Mouse (Mus musculus): ENCODE data around the gene Ccs. TPM values are rescaled to one million over a fixed set of nuclear protein-coding genes. Genes with fewer than 3 reads are reported as not detected.

Ccs gene
- total RNA-seq, 2 experiments from 2014 or later = 28.4 to 30.3 TPM

GRCm38 (mm10) chr19:4793831-4794422, 45.2 kb downstream of the Ccs start, which contains the start of gene Rbm4:
Rbm4 (minus strand) TSS chr19:4793901.
- peak; percentile 94 to 96 for DNase-seq
- intact Hi-C loops (cut with DNase I) = loop anchor here (5.0 kb wide), 1 partner anchor 37 kb away; the partner anchor contains the start of gene Rbm4b

DNA sequence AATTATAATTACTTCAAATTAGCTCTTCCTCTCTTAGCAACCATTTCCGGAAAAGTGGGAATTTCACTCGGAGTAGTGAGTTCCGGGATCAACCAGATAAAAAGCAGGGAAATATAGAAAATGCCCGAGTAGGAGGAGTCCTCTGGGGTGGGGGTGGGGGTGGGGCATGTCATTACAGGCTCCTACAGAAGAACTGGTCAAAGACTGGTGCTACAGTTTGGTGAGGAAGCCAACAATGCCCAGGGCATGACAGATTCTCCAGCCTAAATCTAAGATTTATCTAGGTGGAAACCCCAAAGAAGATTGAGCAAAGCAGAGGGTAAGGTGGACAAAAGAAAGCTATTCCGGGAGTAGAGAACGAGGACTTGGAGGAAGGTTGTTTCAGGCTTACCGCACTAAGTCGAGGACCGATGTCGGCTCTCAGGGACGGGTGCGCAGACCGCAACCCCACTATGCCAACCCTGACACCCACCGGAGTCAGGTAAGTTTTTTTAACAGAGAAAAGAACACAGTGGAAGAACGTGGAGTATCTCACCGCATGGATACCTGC, 45.8 kb downstream of the Ccs start:
- DNase-seq = no peak
- intact Hi-C loops (cut with DNase I) = loop anchor here (5.0 kb wide), 1 partner anchor 36 kb away; the partner anchor contains the start of gene Rbm4b

DNA sequence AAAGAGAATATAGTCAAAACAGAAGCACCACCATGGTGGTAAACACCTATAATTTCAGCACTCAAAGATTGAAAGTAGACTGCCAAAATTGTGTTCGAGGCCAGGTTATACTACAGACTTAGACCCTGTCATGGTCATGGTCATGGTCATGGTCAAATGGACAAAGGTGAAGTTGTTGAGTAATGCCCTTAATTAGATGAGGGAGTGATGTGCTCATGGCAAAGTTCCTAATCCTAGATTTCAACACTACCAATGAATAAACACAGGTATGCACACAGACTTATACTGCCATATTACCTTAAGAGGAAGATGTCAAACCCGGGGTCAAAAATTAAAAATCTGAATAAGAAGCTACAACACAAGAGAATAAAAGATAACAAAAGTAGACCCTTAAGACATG, 52.8 kb downstream of the Ccs start:
- intact Hi-C loops (cut with DNase I) = no loop called here
- DNase-seq = no peak

GRCm38 (mm10) chr19:4785206-4785605, 53.9 kb downstream of the Ccs start:
- intact Hi-C loops (cut with DNase I) = no loop called here

GRCm38 (mm10) chr19:4782891-4783290, 56.2 kb downstream of the Ccs start:
- intact Hi-C loops (cut with DNase I) = no loop called here
- no peak for DNase-seq

More at GRCm38 (mm10) chr19:4785206-4785605, 53.9 kb downstream of the Ccs start:
- no peak for DNase-seq

Other genes with a start within 250 kb of the Ccs start
- 1 to 10 TPM; 7.7 to 9.2 TPM for gene Lrfn4, start 223.7 kb downstream of the Ccs start, total RNA-seq (2021)
- 10 to 100 TPM in 1 of 2 experiments, 1 to 10 TPM in 1; 9.4 to 10.1 TPM for gene Rce1, start 213.7 kb downstream of the Ccs start, total RNA-seq (2021)
- not detected for gene Gm960, start 140.7 kb downstream of the Ccs start, total RNA-seq (2021)
- under 1 TPM; 0.19 to 0.22 TPM for gene Sptbn2, start 128.2 kb downstream of the Ccs start, total RNA-seq (2021)
- 1 to 10 TPM; 5.9 to 7.0 TPM for gene Rbm4b, start 82.8 kb downstream of the Ccs start, total RNA-seq (2021)
- 10 to 100 TPM; 42.5 to 43.7 TPM for gene Rbm4, start 45.4 kb downstream of the Ccs start, total RNA-seq (2021)
- gene Gm21992, start 27.7 kb downstream of the Ccs start, total RNA-seq (2021) = 10 to 100 TPM; 18.3 to 19.8 TPM
- 10 to 100 TPM; 23.0 to 24.5 TPM for gene Rbm14, start 27.7 kb downstream of the Ccs start, total RNA-seq (2021)
- gene Ccdc87, start within 50 bp of the Ccs start, total RNA-seq (2021) = not detected
- 10 to 100 TPM; 84.5 to 90.7 TPM for gene Ctsf, start 15.8 kb upstream of the Ccs start, total RNA-seq (2021)
- gene Actn3, start 38.6 kb upstream of the Ccs start, total RNA-seq (2021) = under 1 TPM; 0.30 to 0.44 TPM
- 1 to 10 TPM; 3.2 to 3.4 TPM for gene Zdhhc24, start 39.3 kb upstream of the Ccs start, total RNA-seq (2021)
- 1 to 10 TPM; 2.3 to 5.1 TPM for gene Bbs1, start 67.3 kb upstream of the Ccs start, total RNA-seq (2021)
- gene Dpp3, start 89.0 kb upstream of the Ccs start, total RNA-seq (2021) = 10 to 100 TPM; 17.4 to 21.3 TPM
- gene Peli3, start 103.8 kb upstream of the Ccs start, total RNA-seq (2021) = 1 to 10 TPM; 1.6 to 3.3 TPM
- gene Mrpl11, start 122.8 kb upstream of the Ccs start, total RNA-seq (2021) = 10 to 100 TPM; 69.1 to 69.9 TPM
- gene Npas4, start 151.0 kb upstream of the Ccs start, total RNA-seq (2021) = not detected
- gene Slc29a2, start 184.5 kb upstream of the Ccs start, total RNA-seq (2021) = 10 to 100 TPM; 12.7 to 13.2 TPM
- 10 to 100 TPM; 45.1 to 47.2 TPM for gene B4gat1, start 199.5 kb upstream of the Ccs start, total RNA-seq (2021)
- 1 to 10 TPM; 1.4 to 3.9 TPM for gene AC124502.3, start 199.6 kb upstream of the Ccs start, total RNA-seq (2021)
- gene Brms1, start 202.0 kb upstream of the Ccs start, total RNA-seq (2021) = 10 to 100 TPM; 13.9 to 15.6 TPM
- 1 to 10 TPM; 1.8 to 2.1 TPM for gene Rin1, start 211.1 kb upstream of the Ccs start, total RNA-seq (2021)
- 10 to 100 TPM; 13.8 to 15.1 TPM for gene Cd248, start 228.7 kb upstream of the Ccs start, total RNA-seq (2021)
- 1 to 10 TPM; 1.7 to 2.8 TPM for gene Tmem151a, start 246.2 kb upstream of the Ccs start, total RNA-seq (2021)
- 100 to 1,000 TPM in 1 of 2 experiments, 10 to 100 TPM in 1; 89.0 to 102 TPM for gene Yif1a, start 249.2 kb upstream of the Ccs start, total RNA-seq (2021)

Measured in heart, postnatal 36 days (tissue).